Mouse (Mus musculus) heart, embryonic 16.5 days (tissue): ENCODE measurements at regions not wholly inside any gene's neighbourhood (a gene's known extent, or its start where the extent isn't known, plus 50 kb on each side); places are given as distances from the start of the nearest gene placed in this dataset.

Source experiments
- ATAC-seq: fragments of 200-750 bp; cut with Nextera tagmentation; replicated peaks from 2 replicates; pipeline ENCODE4 v1.8.0; 2017; ENCODE audit warnings: moderate number of reproducible peaks; ENCODE audit not compliant: insufficient read depth, low FRiP score; ENCODE audit errors: extremely low read depth
- H3K27ac ChIP-seq: fragments of 300-500 bp; sonication (generic); 2 replicates; pipeline ENCODE4 v1.5.1; 2014; ENCODE audit warnings: mild to moderate bottlenecking, low read length, control low read depth, moderate library complexity
- H3K27me3 ChIP-seq: fragments of 300-500 bp; sonication (generic); 2 replicates; pipeline ENCODE4 v1.6.1; 2014; ENCODE audit warnings: low read length, mixed read lengths; ENCODE audit not compliant: control insufficient read depth, insufficient read depth
- H3K36me3 ChIP-seq: fragments of 300-500 bp; sonication (generic); 2 replicates; pipeline ENCODE4 v1.6.1; 2014; ENCODE audit not compliant: control insufficient read depth, insufficient read depth
- H3K4me1 ChIP-seq: fragments of 300-500 bp; sonication (generic); 2 replicates; pipeline ENCODE4 v1.6.1; 2014; ENCODE audit warnings: low read length, mixed read lengths; ENCODE audit not compliant: control insufficient read depth, insufficient read depth
- H3K4me2 ChIP-seq: fragments of 300-500 bp; sonication (generic); 2 replicates; pipeline ENCODE4 v1.6.1; 2014; ENCODE audit warnings: low read depth, mild to moderate bottlenecking, control low read depth, low read length
- H3K4me3 ChIP-seq: fragments of 300-500 bp; sonication (generic); 2 replicates; pipeline ENCODE4 v1.5.1; 2014; ENCODE audit warnings: mild to moderate bottlenecking, control low read depth, low read length
- H3K9ac ChIP-seq: fragments of 300-500 bp; sonication (generic); 2 replicates; pipeline ENCODE4 v1.6.1; 2014; ENCODE audit warnings: low read length, control low read depth
- H3K9me3 ChIP-seq: fragments of 300-500 bp; sonication (generic); replicated peaks from 2 replicates; pipeline ENCODE4 v1.6.1; 2016; ENCODE audit warnings: low read length; ENCODE audit not compliant: control insufficient read depth
- WGBS: fragments of 180-500 bp; shearing (Covaris S2); extraction: QIAGEN DNeasy Blood & Tissue Kit; methylation state at CpG from one replicate; pipeline ENCODE4 v1.1.7; 2014; 5-methylcytosine and 5-hydroxymethylcytosine counted together

GRCm38 (mm10) chr11:112234492-112235116, 547.4 kb upstream of the Sox9 start:
- Histone ChIP-seq H3K9me3 (no peaks in the 10 kb centered on the region), H3K4me3 (no peak overlapping the region), H3K36me3 (no peaks in the 10 kb centered on the region), H3K4me2 (no peak overlapping the region), H3K27ac (no peak overlapping the region), H3K9ac (no peak overlapping the region), H3K27me3 (no peaks in the 10 kb centered on the region), H3K4me1 (no peaks in the 10 kb centered on the region)
- no peak for ATAC-seq
- whole genome bisulfite sequencing, result 68% methylated on average over 7 of the region's 7 CpGs

GRCm38 (mm10) chr11:112238960-112239884, 542.8 kb upstream of the Sox9 start:
- 66% methylated on average over 19 of the region's 19 CpGs for WGBS
- no peaks in the 10 kb centered on the region for H3K36me3 ChIP-seq
- H3K4me1 ChIP-seq, result no peaks in the 10 kb centered on the region
- H3K27me3 ChIP-seq, result no peaks in the 10 kb centered on the region
- no peaks in the 10 kb centered on the region for H3K9me3 ChIP-seq
- no peak overlapping the region for H3K9ac ChIP-seq
- no peak for ATAC-seq
- no peak overlapping the region for H3K4me2 ChIP-seq
- no peak overlapping the region for H3K27ac ChIP-seq
- no peak overlapping the region for H3K4me3 ChIP-seq

GRCm38 (mm10) chr11:112252548-112252947, 529.5 kb upstream of the Sox9 start:
- Histone ChIP-seq H3K4me3 (no peak overlapping the region), H3K4me2 (no peak overlapping the region), H3K36me3 (no peaks in the 10 kb centered on the region), H3K4me1 (no peaks in the 10 kb centered on the region), H3K27me3 (no peaks in the 10 kb centered on the region), H3K9me3 (no peaks in the 10 kb centered on the region), H3K27ac (no peak overlapping the region), H3K9ac (no peak overlapping the region)
- 88% methylated on average over 1 of the region's 1 CpGs for WGBS
- ATAC-seq, result no peak

- WGBS, result 81% methylated on average over 3 of the region's 3 CpGs
Observed at GRCm38 (mm10) chr11:112253061-112253460, 529.0 kb upstream of the Sox9 start.

GRCm38 (mm10) chr11:112256326-112256725, 525.7 kb upstream of the Sox9 start:
- H3K4me1 ChIP-seq, result no peaks in the 10 kb centered on the region
- no peak overlapping the region for H3K9ac ChIP-seq
- no peaks in the 10 kb centered on the region for H3K27me3 ChIP-seq
- H3K36me3 ChIP-seq, result no peaks in the 10 kb centered on the region
- ATAC-seq, result no peak
- 79% methylated on average over 7 of the region's 7 CpGs for WGBS
- no peak overlapping the region for H3K27ac ChIP-seq
- H3K9me3 ChIP-seq, result no peaks in the 10 kb centered on the region
- H3K4me3 ChIP-seq, result no peak overlapping the region
- H3K4me2 ChIP-seq, result no peak overlapping the region

More at GRCm38 (mm10) chr11:112253061-112253460, 529.0 kb upstream of the Sox9 start:
- Histone ChIP-seq H3K27ac (no peak overlapping the region), H3K9ac (no peak overlapping the region), H3K9me3 (no peaks in the 10 kb centered on the region), H3K4me3 (no peak overlapping the region), H3K36me3 (no peaks in the 10 kb centered on the region), H3K4me1 (no peaks in the 10 kb centered on the region), H3K4me2 (no peak overlapping the region), H3K27me3 (no peaks in the 10 kb centered on the region)
- no peak for ATAC-seq

GRCm38 (mm10) chr11:112264077-112264476, 517.9 kb upstream of the Sox9 start:
- no peaks in the 10 kb centered on the region for H3K4me1 ChIP-seq
- no peak for ATAC-seq
- no peaks in the 10 kb centered on the region for H3K27me3 ChIP-seq
- 72% methylated on average over 4 of the region's 4 CpGs for WGBS
- H3K9ac ChIP-seq, result no peak overlapping the region
- H3K36me3 ChIP-seq, result no peaks in the 10 kb centered on the region
- no peak overlapping the region for H3K27ac ChIP-seq
- H3K9me3 ChIP-seq, result no peaks in the 10 kb centered on the region
- no peak overlapping the region for H3K4me2 ChIP-seq
- no peak overlapping the region for H3K4me3 ChIP-seq

GRCm38 (mm10) chr11:112270911-112271310, 511.1 kb upstream of the Sox9 start:
- 0 out of 2 replicates have a peak, but pooled peaks cover 2% of the 10 kb centered on the region for H3K9me3 ChIP-seq
- no peak overlapping the region for H3K27ac ChIP-seq
- H3K4me2 ChIP-seq, result no peak overlapping the region
- no peak overlapping the region for H3K9ac ChIP-seq
- WGBS, result 83% methylated on average over 5 of the region's 5 CpGs
- no peaks in the 10 kb centered on the region for H3K4me1 ChIP-seq
- no peaks in the 10 kb centered on the region for H3K36me3 ChIP-seq
- no peak for ATAC-seq
- H3K27me3 ChIP-seq, result no peaks in the 10 kb centered on the region
- H3K4me3 ChIP-seq, result no peak overlapping the region

GRCm38 (mm10) chr11:112278566-112278965, 503.5 kb upstream of the Sox9 start:
- 70% methylated on average over 1 of the region's 1 CpGs for WGBS
- no peaks in the 10 kb centered on the region for H3K4me1 ChIP-seq
- no peaks in the 10 kb centered on the region for H3K36me3 ChIP-seq
- no peak overlapping the region for H3K27ac ChIP-seq
- H3K27me3 ChIP-seq, result no peaks in the 10 kb centered on the region
- no peak for ATAC-seq
- H3K4me3 ChIP-seq, result no peak overlapping the region
- H3K4me2 ChIP-seq, result no peak overlapping the region
- H3K9me3 ChIP-seq, result 0 out of 2 replicates have a peak, but pooled peaks cover 2% of the 10 kb centered on the region
- H3K9ac ChIP-seq, result no peak overlapping the region

GRCm38 (mm10) chr11:112282911-112283310, 499.1 kb upstream of the Sox9 start:
- ATAC-seq, result no peak
- Histone ChIP-seq H3K9me3 (no peaks in the 10 kb centered on the region), H3K27me3 (no peaks in the 10 kb centered on the region), H3K27ac (no peak overlapping the region), H3K4me3 (no peak overlapping the region), H3K4me2 (no peak overlapping the region), H3K9ac (no peak overlapping the region), H3K4me1 (no peaks in the 10 kb centered on the region), H3K36me3 (no peaks in the 10 kb centered on the region)
- WGBS, result 68% methylated on average over 7 of the region's 7 CpGs
